Mouse (Mus musculus) hematopoietic stem cell, adult 5-6 weeks (primary cell): ENCODE data around the gene Ttpal. TPM values are rescaled to one million over a fixed set of nuclear protein-coding genes. Genes with fewer than 3 reads are reported as not detected.

Experiments used
- total RNA-seq: library from RNA; stranded (forward); fragments of 172-1452, 232-1000 nt; gene quantifications from 2 replicates; pipeline ENCODE4 v1.2.3, GENCODE M21; 2017

Ttpal gene
- total RNA-seq, 1 experiment from 2014 or later: 13.9 TPM

Other genes starting within 250 kb of the Ttpal start
- not detected in 2 replicates for gene Jph2, start 204.3 kb upstream of the Ttpal start, total RNA-seq
- 143 and 147 TPM in 2 replicates for gene Oser1, start 177.6 kb upstream of the Ttpal start, total RNA-seq
- 0.25 and 0.75 TPM in 2 replicates for gene Gdap1l1, start 163.8 kb upstream of the Ttpal start, total RNA-seq
- gene Fitm2, start 129.7 kb upstream of the Ttpal start, total RNA-seq: 4.3 and 5.0 TPM in 2 replicates
- gene R3hdml, start 110.0 kb upstream of the Ttpal start, total RNA-seq: not detected in 2 replicates
- gene Hnf4a, start 95.5 kb upstream of the Ttpal start, total RNA-seq: 12.3 and 22.7 TPM in 2 replicates
- 779 and 830 TPM in 2 replicates for gene Serinc3, start 42.8 kb downstream of the Ttpal start, total RNA-seq
- 30.6 and 32.9 TPM in 2 replicates for gene Pkig, start 56.1 kb downstream of the Ttpal start, total RNA-seq
- gene Ada, start 147.9 kb downstream of the Ttpal start, total RNA-seq: 28.3 and 33.0 TPM in 2 replicates
- not detected in 2 replicates for gene Ccn5, start 218.5 kb downstream of the Ttpal start, total RNA-seq